Mouse (Mus musculus) intestine, embryonic 14.5 days (tissue): Measurements from ENCODE around the gene Tshz2. TPM values are rescaled to one million over a fixed set of nuclear protein-coding genes. Genes with fewer than 3 reads are reported as not detected.

Experiments
- ATAC-seq: fragments of 200-750 bp; cut with Nextera tagmentation; replicated peaks from 2 replicates; pipeline ENCODE4 v1.8.0; 2017; ENCODE audit warnings: low read depth, moderate number of reproducible peaks, moderate TSS enrichment, moderate library complexity; ENCODE audit not compliant: low FRiP score, low TSS enrichment
- DNase-seq: peaks from one replicate; pipeline ENCODE4 v3.0.0-alpha.2; 2018; ENCODE audit warnings: low spot score
- H3K27ac ChIP-seq: fragments of 300-500 bp; sonication (generic); 2 replicates; pipeline ENCODE4 v1.5.1; 2014; ENCODE audit warnings: low read depth, mild to moderate bottlenecking, control low read depth
- H3K27me3 ChIP-seq: fragments of 300-500 bp; sonication (generic); replicated peaks from 2 replicates; pipeline ENCODE4 v1.6.1; 2014; ENCODE audit warnings: low read length, control low read depth; ENCODE audit not compliant: control insufficient read depth, insufficient read depth
- H3K36me3 ChIP-seq: fragments of 300-500 bp; sonication (generic); 2 replicates; pipeline ENCODE4 v1.6.1; 2014; ENCODE audit warnings: low read length, control low read depth; ENCODE audit not compliant: control insufficient read depth, insufficient read depth
- H3K4me1 ChIP-seq: fragments of 300-500 bp; sonication (generic); replicated peaks from 2 replicates; pipeline ENCODE4 v1.6.1; 2014; ENCODE audit warnings: low read length, control low read depth, mixed read lengths; ENCODE audit not compliant: control insufficient read depth, insufficient read depth
- H3K4me2 ChIP-seq: fragments of 300-500 bp; sonication (generic); 2 replicates; pipeline ENCODE4 v1.6.1; 2014; ENCODE audit warnings: low read length
- H3K4me3 ChIP-seq: fragments of 300-500 bp; sonication (generic); 2 replicates; pipeline ENCODE4 v1.5.1; 2014; ENCODE audit warnings: low read depth, low read length, control low read depth, mixed read lengths
- H3K9ac ChIP-seq: fragments of 300-500 bp; sonication (generic); 2 replicates; pipeline ENCODE4 v1.6.1; 2014; ENCODE audit warnings: mild to moderate bottlenecking, low read length
- H3K9me3 ChIP-seq: fragments of 300-500 bp; sonication (generic); 2 replicates; pipeline ENCODE4 v1.6.1; 2016; ENCODE audit warnings: low read length, control low read depth; ENCODE audit not compliant: control insufficient read depth
- WGBS: fragments of 180-500 bp; shearing (Covaris S2); extraction: QIAGEN DNeasy Blood & Tissue Kit; methylation state at CpG from one replicate; pipeline ENCODE4 v1.1.7; 2014; 5-methylcytosine and 5-hydroxymethylcytosine counted together
- polyA plus RNA-seq: library from polyadenylated mRNA; unstranded; fragments of >200 nt; fragmentation: Nextera tagmentation; extraction: Ambion mirVana; gene quantifications from 2 replicates; pipeline ENCODE4 v1.2.1, GENCODE M21; 2014

Gene Tshz2
- polyA plus RNA-seq, 1 experiment from 2014 or later = 20.3 TPM

DNA sequence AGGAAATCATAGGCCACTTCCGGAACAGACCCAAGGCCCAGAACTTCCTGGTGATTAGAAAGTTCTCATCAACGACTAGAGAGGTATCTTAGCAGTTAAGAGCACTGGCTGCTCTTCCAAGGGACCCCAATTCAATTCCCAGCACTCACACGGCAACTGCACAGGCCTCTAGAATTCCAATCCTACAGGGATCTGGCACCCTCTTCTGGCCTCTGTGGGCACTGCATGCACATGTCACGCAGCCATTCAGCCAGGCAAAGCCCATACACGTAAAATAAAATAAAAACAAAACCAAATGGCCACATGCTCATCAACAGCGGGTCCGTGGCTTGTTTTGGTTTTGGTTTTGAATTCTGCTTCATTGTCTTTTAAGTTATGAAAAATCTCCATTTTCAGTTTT is 395.0 kb downstream of the Tshz2 start:
- no peak overlapping the region for H3K27ac ChIP-seq
- no peaks in the 10 kb centered on the region for H3K27me3 ChIP-seq
- no peak overlapping the region for H3K4me3 ChIP-seq
- H3K9me3 ChIP-seq = 0 out of 2 replicates have a peak, but pooled peaks cover 3% of the 10 kb centered on the region
- no peak for ATAC-seq
- no peak for DNase-seq
- 88% methylated on average over 7 of the region's 7 CpGs for WGBS
- H3K9ac ChIP-seq = no peak overlapping the region
- H3K36me3 ChIP-seq = no peaks in the 10 kb centered on the region
- H3K4me2 ChIP-seq = no peak overlapping the region
- peaks cover under 1% of the 10 kb centered on the region; the same call in 1 of the 2 replicates for H3K4me1 ChIP-seq

DNA sequence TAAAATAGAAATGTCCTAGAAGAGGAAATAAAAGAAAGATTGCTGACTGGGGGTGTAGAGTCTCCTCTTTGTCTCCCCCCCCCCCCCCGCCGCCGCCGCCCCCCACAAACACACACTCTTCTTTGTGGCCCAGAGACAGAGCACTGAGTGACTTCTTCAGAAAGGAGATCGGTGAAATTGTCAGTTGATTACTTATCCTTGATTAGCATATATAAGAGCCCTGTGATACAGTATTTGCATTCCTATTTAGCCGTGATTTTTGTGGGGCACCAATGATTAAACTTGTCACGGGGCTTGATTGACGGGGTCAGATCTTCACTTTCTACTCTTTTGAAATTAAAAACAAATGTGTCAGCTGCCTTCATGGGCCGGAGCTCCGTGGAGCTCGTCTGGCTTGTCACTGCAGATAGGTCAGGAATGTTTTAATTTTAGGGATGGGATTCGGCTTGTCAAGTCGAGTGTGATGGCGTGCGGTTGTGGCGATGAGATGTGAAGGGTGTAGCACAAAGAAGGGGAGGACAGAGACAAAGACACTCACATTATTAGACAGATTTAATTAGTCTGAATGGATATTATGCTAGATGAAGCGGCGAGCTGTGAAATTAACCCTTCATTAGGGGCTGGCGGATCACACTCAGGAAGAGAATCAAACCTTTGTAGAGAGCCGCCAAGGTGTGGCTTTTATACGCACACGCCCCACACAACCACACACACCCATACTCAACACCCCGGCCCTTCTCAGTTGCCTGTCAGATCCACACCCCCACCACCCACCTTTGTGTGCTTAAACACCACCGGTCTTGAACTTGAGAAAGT is 395.9 kb downstream of the Tshz2 start:
- Histone ChIP-seq H3K4me3 (no peak overlapping the region), H3K27me3 (no peaks in the 10 kb centered on the region), H3K9ac (no peak overlapping the region), H3K9me3 (0 out of 2 replicates have a peak, but pooled peaks cover 3% of the 10 kb centered on the region), H3K36me3 (no peaks in the 10 kb centered on the region), H3K4me2 (no peak overlapping the region), H3K4me1 (peaks cover 9% of the 10 kb centered on the region), H3K27ac (no peak overlapping the region)
- WGBS = 86% methylated on average over 22 of the region's 24 CpGs
- DNase-seq (no peak), ATAC-seq (no peak)

DNA sequence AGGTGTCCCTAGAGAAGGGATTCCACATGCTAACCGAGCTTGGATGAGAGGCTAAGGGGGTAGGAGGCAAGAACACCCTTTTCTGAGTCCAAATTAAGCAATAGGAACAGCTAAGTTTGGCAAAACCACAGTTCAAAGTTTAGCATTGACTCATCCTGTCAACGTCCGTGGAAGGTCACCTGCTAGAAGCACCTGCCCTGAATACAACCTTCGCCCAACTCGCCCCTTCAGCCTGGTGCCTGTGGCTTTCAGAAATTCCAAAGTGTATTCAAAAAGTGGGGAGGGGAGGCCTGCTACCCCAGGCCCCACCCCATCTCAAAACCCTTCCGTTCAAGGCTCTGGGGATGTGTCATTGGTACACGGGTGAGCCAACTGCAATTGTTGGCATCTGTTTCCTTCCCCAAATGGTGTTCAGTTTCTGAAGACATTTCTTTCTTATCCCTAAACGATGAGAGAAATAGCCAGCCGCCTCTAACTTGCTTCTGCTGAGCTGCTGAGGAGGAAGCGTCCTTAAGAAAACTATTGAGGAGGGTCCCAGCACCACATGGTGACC is 396.6 kb downstream of the Tshz2 start:
- H3K27me3 ChIP-seq = no peaks in the 10 kb centered on the region
- DNase-seq = no peak
- peaks cover 9% of the 10 kb centered on the region for H3K4me1 ChIP-seq
- no peaks in the 10 kb centered on the region for H3K36me3 ChIP-seq
- no peak for ATAC-seq
- H3K9me3 ChIP-seq = 0 out of 2 replicates have a peak, but pooled peaks cover 3% of the 10 kb centered on the region
- H3K4me2 ChIP-seq = no peak overlapping the region
- no peak overlapping the region for H3K9ac ChIP-seq
- H3K4me3 ChIP-seq = no peak overlapping the region
- no peak overlapping the region for H3K27ac ChIP-seq
- 91% methylated on average over 10 of the region's 10 CpGs for WGBS

- H3K4me1 ChIP-seq = peaks cover 9% of the 10 kb centered on the region
- H3K4me3 ChIP-seq = no peak overlapping the region
- ATAC-seq = no peak
- no peak overlapping the region for H3K9ac ChIP-seq
- WGBS = 94% methylated on average over 12 of the region's 12 CpGs
- H3K36me3 ChIP-seq = no peaks in the 10 kb centered on the region
- H3K27ac ChIP-seq = no peak overlapping the region
- 0 out of 2 replicates have a peak, but pooled peaks cover 3% of the 10 kb centered on the region for H3K9me3 ChIP-seq
- no peak overlapping the region for H3K4me2 ChIP-seq
- DNase-seq = no peak
- H3K27me3 ChIP-seq = no peaks in the 10 kb centered on the region
Measured at GRCm38 (mm10) chr2:170031226-170031625, 398.4 kb downstream of the Tshz2 start.

- H3K36me3 ChIP-seq = no peaks in the 10 kb centered on the region
- H3K4me2 ChIP-seq = no peak overlapping the region
- no peak overlapping the region for H3K27ac ChIP-seq
- no peak for ATAC-seq
- DNase-seq = no peak
- no peaks in the 10 kb centered on the region for H3K27me3 ChIP-seq
- H3K9me3 ChIP-seq = 0 out of 2 replicates have a peak, but pooled peaks cover 3% of the 10 kb centered on the region
- 76% methylated on average over 8 of the region's 8 CpGs for WGBS
- H3K9ac ChIP-seq = no peak overlapping the region
- H3K4me3 ChIP-seq = no peak overlapping the region
- H3K4me1 ChIP-seq = peaks cover 13% of the 10 kb centered on the region
Measured at GRCm38 (mm10) chr2:170031872-170032271, 399.1 kb downstream of the Tshz2 start.

DNA sequence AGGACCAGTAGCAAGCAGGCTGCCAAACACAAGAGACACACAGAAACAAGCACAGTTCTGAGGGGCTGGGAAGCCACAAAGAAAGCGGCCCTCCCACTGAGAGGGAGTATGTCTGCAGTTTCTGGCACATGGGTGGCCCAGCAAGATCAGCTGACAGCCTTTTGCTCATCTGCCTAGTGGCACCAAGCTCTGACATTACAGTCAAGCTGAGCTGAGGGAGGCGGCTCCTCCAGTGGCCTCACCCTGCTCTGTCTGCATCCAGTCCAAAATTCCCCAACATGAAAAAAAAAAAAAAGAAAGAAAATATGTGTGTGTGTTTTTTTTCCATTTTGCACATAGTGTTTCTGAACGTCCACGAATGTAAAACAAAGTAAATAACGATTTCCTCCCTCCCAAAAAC is 400.4 kb downstream of the Tshz2 start:
- Histone ChIP-seq H3K4me3 (no peak overlapping the region), H3K4me2 (no peak overlapping the region), H3K27me3 (no peaks in the 10 kb centered on the region), H3K36me3 (no peaks in the 10 kb centered on the region), H3K9me3 (no peaks in the 10 kb centered on the region), H3K9ac (no peak overlapping the region), H3K27ac (peak overlapping the region; percentile 68), H3K4me1 (peaks cover 15% of the 10 kb centered on the region)
- ATAC-seq = no peak
- 40% methylated on average over 5 of the region's 5 CpGs for WGBS
- DNase-seq = peak; percentile 57

DNA sequence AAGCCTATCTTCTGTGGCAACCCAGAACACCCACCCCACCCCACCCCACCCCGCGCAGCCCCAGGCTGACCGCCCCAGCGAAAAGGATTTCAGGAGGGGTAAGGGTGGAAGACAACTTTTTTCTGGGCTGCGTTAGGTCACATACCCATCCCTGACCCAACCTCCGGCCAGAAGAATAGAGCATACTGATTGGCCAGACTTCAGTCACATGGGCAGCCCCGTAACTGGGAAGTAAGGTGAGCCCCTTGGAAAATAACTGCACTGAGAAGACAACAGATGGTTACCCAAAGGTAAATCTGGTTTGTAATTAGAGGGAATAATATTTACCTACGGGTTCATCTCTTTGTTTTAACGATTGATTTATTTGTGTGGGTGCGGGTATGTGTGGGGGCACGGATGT is 402.0 kb downstream of the Tshz2 start:
- 97% methylated on average over 11 of the region's 11 CpGs for WGBS
- no peak for DNase-seq
- no peak overlapping the region for H3K4me3 ChIP-seq
- no peak overlapping the region for H3K4me2 ChIP-seq
- H3K27ac ChIP-seq = no peak overlapping the region
- H3K9me3 ChIP-seq = no peaks in the 10 kb centered on the region
- H3K27me3 ChIP-seq = no peaks in the 10 kb centered on the region
- H3K9ac ChIP-seq = no peak overlapping the region
- no peaks in the 10 kb centered on the region for H3K36me3 ChIP-seq
- ATAC-seq = no peak
- peaks cover 20% of the 10 kb centered on the region for H3K4me1 ChIP-seq

DNA sequence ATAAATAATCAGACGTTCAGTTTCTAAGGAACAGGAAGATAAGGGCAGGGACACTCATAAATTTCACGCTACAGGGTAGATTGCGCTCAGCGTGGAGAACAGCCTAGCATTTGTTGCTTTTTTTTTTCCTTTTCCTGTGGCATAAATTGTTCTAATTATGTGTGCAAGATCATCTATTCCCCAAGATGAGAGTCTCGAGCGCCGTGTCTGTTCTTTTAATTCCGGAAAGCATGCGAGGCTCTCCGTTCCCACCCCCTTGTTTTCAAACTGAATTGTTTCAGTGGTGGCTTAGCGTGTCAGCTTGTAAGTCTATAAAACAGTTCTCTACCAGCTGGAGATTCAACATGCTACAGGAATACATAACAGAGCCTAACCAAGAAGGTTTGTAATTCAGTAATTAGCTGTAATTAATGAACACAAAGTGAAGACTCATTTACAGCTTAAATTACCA is 404.0 kb downstream of the Tshz2 start:
- no peak for DNase-seq
- no peak overlapping the region for H3K4me2 ChIP-seq

More for the DNA sequence above, 404.0 kb downstream of the Tshz2 start:
- no peak overlapping the region for H3K9ac ChIP-seq
- no peak overlapping the region for H3K4me3 ChIP-seq
- no peak overlapping the region; the same call in 1 of the 2 replicates for H3K27ac ChIP-seq
- H3K27me3 ChIP-seq = no peaks in the 10 kb centered on the region
- no peaks in the 10 kb centered on the region for H3K36me3 ChIP-seq
- 44% methylated on average over 11 of the region's 11 CpGs for WGBS
- no peaks in the 10 kb centered on the region for H3K9me3 ChIP-seq
- peaks cover 32% of the 10 kb centered on the region for H3K4me1 ChIP-seq
- no peak for ATAC-seq
